Mouse (Mus musculus): ENCODE data around the gene Arhgef17. TPM values are rescaled to one million over a fixed set of nuclear protein-coding genes. Genes with fewer than 3 reads are reported as not detected.

Gene Arhgef17
- polyA plus RNA-seq, 1 experiment, result 11.1 TPM

DNA sequence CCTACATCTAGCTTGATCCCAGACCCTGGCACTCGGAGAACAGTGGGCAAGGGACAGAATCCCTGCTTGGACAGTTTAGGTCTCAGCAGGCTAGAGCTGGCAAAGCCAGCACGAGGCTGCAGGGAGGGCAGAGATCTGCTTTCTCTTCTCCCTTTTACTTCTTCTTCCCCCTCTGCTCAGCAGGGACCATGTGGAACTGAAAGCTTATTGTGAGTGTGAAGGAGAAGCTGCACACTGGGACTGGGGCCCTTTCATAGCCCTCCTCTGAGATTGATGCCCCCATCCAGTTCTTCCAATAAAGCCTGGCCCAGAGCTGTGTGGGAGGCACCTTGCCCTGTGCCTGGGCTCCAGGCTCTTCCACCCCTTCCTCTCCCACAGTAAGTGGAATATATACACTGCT, 12.4 kb upstream of the Arhgef17 start:
- Histone ChIP-seq H3K4me1 (replicated peaks; ENCODE audit: control insufficient read depth, insufficient read depth, low read length) (no peaks in the 10 kb centered on the region), H3K27me3 (ENCODE audit: control insufficient read depth, insufficient read depth, low read length) (no peaks in the 10 kb centered on the region), H3K27ac (ENCODE audit: control insufficient read depth, insufficient read depth, low read length) (no peak overlapping the region), H3K36me3 (ENCODE audit: control insufficient read depth, insufficient read depth, low read length) (no peaks in the 10 kb centered on the region), H3K4me3 (ENCODE audit: control insufficient read depth, insufficient read depth, low read length) (no peak overlapping the region)
- no peak for DNase-seq
- WGBS, result 69% methylated on average over 2 of the region's 2 CpGs
- TF ChIP-seq POLR2A (IDR thresholded peaks at IDR 0.05; ENCODE audit: control insufficient read depth, extremely low read depth, insufficient read depth, low read length, poor library complexity) (no peak), CTCF (IDR thresholded peaks at IDR 0.05; ENCODE audit: borderline replicate concordance, control insufficient read depth, extremely low read depth, insufficient read depth, low read length, poor library complexity) (no peak)

DNA sequence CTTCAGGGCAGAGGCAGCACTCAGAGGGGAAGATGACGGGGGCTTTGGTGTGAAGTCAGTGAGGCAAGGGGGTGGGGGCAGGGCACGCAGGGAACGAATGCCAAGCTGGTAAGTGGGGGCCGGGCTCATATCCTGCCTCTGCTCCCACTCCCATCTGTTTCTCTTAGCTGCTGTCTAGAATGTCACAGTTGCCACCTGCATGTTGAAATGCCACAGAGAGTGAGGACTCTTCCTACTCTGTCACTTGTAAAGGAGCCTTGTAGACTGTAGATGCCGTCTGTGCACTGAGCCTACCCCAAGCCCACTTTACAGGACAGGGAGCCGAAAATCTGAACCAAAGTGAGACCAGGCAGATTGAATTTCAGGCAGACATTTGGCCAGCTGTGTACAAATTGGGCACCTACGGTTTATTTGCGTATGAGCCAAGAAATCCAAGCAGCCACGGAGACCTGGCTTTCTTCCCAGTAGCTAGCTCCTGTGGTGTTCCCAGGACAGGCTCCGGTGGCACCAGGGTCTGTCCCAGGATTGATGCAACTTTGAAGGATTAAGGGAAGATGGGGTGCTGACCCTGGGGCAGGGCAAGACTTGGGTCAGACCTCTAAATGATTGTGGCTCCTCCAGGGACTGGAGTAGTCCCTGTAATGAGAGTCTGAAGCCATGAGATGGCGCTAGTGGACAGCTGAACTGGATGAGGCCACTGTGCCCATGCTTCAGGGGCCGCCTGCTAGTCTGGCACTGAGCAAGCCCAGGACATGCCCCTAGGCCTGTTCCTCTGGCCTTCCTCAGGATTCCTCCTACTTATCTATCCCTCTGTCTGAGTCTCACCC, 11.1 kb upstream of the Arhgef17 start:
- TF ChIP-seq CTCF (IDR thresholded peaks at IDR 0.05; ENCODE audit: borderline replicate concordance, control insufficient read depth, extremely low read depth, insufficient read depth, low read length, poor library complexity) (peak; percentile 46; the same call in 1 of the 2 replicates), POLR2A (IDR thresholded peaks at IDR 0.05; ENCODE audit: control insufficient read depth, extremely low read depth, insufficient read depth, low read length, poor library complexity) (no peak)
- no peaks in the 10 kb centered on the region for H3K36me3 ChIP-seq (ENCODE audit: control insufficient read depth, insufficient read depth, low read length)
- H3K27ac ChIP-seq (ENCODE audit: control insufficient read depth, insufficient read depth, low read length), result no peak overlapping the region
- no peak overlapping the region for H3K4me3 ChIP-seq (ENCODE audit: control insufficient read depth, insufficient read depth, low read length)
- 74% methylated on average over 12 of the region's 12 CpGs for WGBS
- H3K4me1 ChIP-seq (replicated peaks; ENCODE audit: control insufficient read depth, insufficient read depth, low read length), result no peaks in the 10 kb centered on the region
- H3K27me3 ChIP-seq (ENCODE audit: control insufficient read depth, insufficient read depth, low read length), result no peaks in the 10 kb centered on the region
- DNase-seq, result no peak

DNA sequence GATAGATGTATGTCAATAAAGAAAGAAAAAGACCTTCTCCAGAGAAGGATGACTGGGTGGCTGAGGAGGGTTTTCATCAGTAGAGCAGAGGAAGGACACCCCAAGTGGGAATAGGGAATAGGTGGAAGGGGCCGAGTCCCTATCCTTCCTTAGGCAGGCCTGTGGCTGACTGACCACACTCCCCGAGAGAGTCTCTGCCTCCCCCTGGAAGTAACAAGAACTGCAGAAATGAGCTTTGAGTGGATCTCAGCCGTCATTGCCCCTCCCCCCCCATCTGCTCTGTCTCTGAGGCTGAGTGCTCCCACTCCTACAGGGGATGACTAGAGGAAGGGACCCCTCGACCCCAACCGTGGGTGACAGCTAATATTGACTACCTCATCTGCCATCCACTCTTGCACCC, 9.3 kb upstream of the Arhgef17 start:
- H3K27ac ChIP-seq (ENCODE audit: control insufficient read depth, insufficient read depth, low read length), result no peak overlapping the region
- 55% methylated on average over 5 of the region's 5 CpGs for WGBS
- no peak for TF ChIP-seq POLR2A (IDR thresholded peaks at IDR 0.05; ENCODE audit: control insufficient read depth, extremely low read depth, insufficient read depth, low read length, poor library complexity)
- no peak for TF ChIP-seq CTCF (IDR thresholded peaks at IDR 0.05; ENCODE audit: borderline replicate concordance, control insufficient read depth, extremely low read depth, insufficient read depth, low read length, poor library complexity)
- DNase-seq, result no peak
- H3K27me3 ChIP-seq (ENCODE audit: control insufficient read depth, insufficient read depth, low read length), result no peaks in the 10 kb centered on the region
- no peak overlapping the region for H3K4me3 ChIP-seq (ENCODE audit: control insufficient read depth, insufficient read depth, low read length)
- H3K4me1 ChIP-seq (replicated peaks; ENCODE audit: control insufficient read depth, insufficient read depth, low read length), result no peaks in the 10 kb centered on the region
- no peaks in the 10 kb centered on the region for H3K36me3 ChIP-seq (ENCODE audit: control insufficient read depth, insufficient read depth, low read length)

DNA sequence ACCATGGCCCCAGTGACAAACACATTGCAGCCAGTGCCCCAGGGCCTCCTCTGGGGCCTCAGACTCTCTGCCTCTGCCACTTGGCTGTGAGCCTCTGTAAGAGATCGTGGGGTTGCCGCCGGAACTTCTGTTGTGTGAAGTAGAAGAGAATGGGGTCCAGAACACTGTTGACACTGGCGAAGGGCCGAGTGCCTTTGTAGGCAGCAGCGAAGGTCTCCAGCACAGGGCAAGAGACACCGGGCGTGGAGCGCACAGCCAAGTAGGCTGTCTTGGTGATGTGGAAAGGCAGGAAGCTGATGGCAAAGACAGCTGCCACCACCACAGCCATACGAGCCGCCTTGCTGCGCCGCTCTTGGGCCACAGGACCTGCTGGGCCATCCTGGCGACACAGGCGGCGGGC, 6.2 kb upstream of the Arhgef17 start:
- Histone ChIP-seq H3K4me1 (replicated peaks; ENCODE audit: control insufficient read depth, insufficient read depth, low read length) (no peaks in the 10 kb centered on the region), H3K27ac (ENCODE audit: control insufficient read depth, insufficient read depth, low read length) (no peak overlapping the region), H3K36me3 (ENCODE audit: control insufficient read depth, insufficient read depth, low read length) (no peaks in the 10 kb centered on the region), H3K4me3 (ENCODE audit: control insufficient read depth, insufficient read depth, low read length) (no peak overlapping the region), H3K27me3 (ENCODE audit: control insufficient read depth, insufficient read depth, low read length) (no peaks in the 10 kb centered on the region)
- WGBS, result 93% methylated on average over 16 of the region's 16 CpGs
- no peak for DNase-seq
- TF ChIP-seq POLR2A (IDR thresholded peaks at IDR 0.05; ENCODE audit: control insufficient read depth, extremely low read depth, insufficient read depth, low read length, poor library complexity) (no peak), CTCF (IDR thresholded peaks at IDR 0.05; ENCODE audit: borderline replicate concordance, control insufficient read depth, extremely low read depth, insufficient read depth, low read length, poor library complexity) (no peak)

- WGBS, result 88% methylated on average over 3 of the region's 3 CpGs
- no peak for DNase-seq
- Histone ChIP-seq H3K36me3 (ENCODE audit: control insufficient read depth, insufficient read depth, low read length) (no peaks in the 10 kb centered on the region), H3K27ac (ENCODE audit: control insufficient read depth, insufficient read depth, low read length) (no peak overlapping the region), H3K4me3 (ENCODE audit: control insufficient read depth, insufficient read depth, low read length) (no peak overlapping the region), H3K27me3 (ENCODE audit: control insufficient read depth, insufficient read depth, low read length) (no peaks in the 10 kb centered on the region), H3K4me1 (replicated peaks; ENCODE audit: control insufficient read depth, insufficient read depth, low read length) (peaks cover 2% of the 10 kb centered on the region; the same call in 1 of the 2 replicates)
- no peak for TF ChIP-seq POLR2A (IDR thresholded peaks at IDR 0.05; ENCODE audit: control insufficient read depth, extremely low read depth, insufficient read depth, low read length, poor library complexity)
These were observed 5.6 kb upstream of the Arhgef17 start for GRCm38 (mm10) chr7:100937481-100937880.

- Histone ChIP-seq H3K4me3 (ENCODE audit: control insufficient read depth, insufficient read depth, low read length) (no peak overlapping the region), H3K27me3 (ENCODE audit: control insufficient read depth, insufficient read depth, low read length) (peaks cover 13% of the 10 kb centered on the region), H3K4me1 (replicated peaks; ENCODE audit: control insufficient read depth, insufficient read depth, low read length) (peaks cover 18% of the 10 kb centered on the region), H3K36me3 (ENCODE audit: control insufficient read depth, insufficient read depth, low read length) (no peaks in the 10 kb centered on the region), H3K27ac (ENCODE audit: control insufficient read depth, insufficient read depth, low read length) (no peak overlapping the region)
- TF ChIP-seq POLR2A (IDR thresholded peaks at IDR 0.05; ENCODE audit: control insufficient read depth, extremely low read depth, insufficient read depth, low read length, poor library complexity) (no peak), CTCF (IDR thresholded peaks at IDR 0.05; ENCODE audit: borderline replicate concordance, control insufficient read depth, extremely low read depth, insufficient read depth, low read length, poor library complexity) (no peak)
- no peak for DNase-seq
These were observed 1.6 kb upstream of the Arhgef17 start for GRCm38 (mm10) chr7:100933520-100933919.
